Comparison of ENCODE assay signal across 18 mouse cellular contexts in the genomic region with DNA sequence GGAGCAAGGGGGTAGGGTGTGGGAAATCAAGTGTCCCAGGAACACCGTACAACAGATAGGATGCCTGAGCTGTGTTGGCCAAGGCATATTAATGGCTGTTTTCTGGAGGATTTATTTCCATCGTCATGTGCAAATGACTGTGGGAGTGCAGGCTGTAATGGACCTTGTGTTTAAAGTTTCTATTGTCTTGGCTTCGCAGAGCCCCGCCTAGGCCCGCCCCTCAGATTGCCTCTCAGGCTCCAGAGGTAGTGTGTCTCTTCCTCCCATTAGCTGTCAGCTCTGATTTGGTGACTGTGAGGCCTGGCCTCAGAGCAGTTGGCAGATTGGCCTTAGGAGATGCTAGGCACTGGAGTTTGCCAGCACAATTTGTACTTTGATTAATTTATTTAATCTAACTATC. TPM values are rescaled to one million over a fixed set of nuclear protein-coding genes. Genes with fewer than 3 reads are reported as not detected.
DNase-seq lines count a peak whose midpoint lies in the region; ATAC-seq and TF ChIP-seq lines count a peak whose summit lies in the region.
"Had no signal": no experiment of that assay in that cellular context is flagged by ENCODE, and none has a peak within 500 bp of the region (broad histone marks: within the 10 kb centered on the region; RNA-seq: fewer than 3 reads in every experiment).

No protein-coding gene starts in this region.

- no peak for DNase-seq in hindbrain, embryonic 14.5 days (ENCODE audit: low spot score)
- DNase-seq in hindbrain, postnatal 0 days (ENCODE audit: low spot score): no peak
- DNase-seq in lung, adult 18-20 months: peak; percentile 7 to 21
- DNase-seq in lung, adult 2 months: no peak
- DNase-seq in embryo, embryonic 10.5 days (ENCODE audit: low spot score): peak; percentile 9
- peak; percentile 22 to 53 for DNase-seq in lung, postnatal 4 days
- no peak for DNase-seq in left cerebral cortex, postnatal 25 days (ENCODE audit: low spot score in 2 of 2)
- no peak for DNase-seq in heart, adult 2 months
- DNase-seq: adrenal gland, postnatal 25 days; cerebellum, adult 8-10 months; gastrocnemius, postnatal 25 days; kidney, postnatal 4 days; liver; liver, postnatal 0 days had no signal

- no peaks in the 10 kb centered on the region for H3K4me1 ChIP-seq in hindbrain, embryonic 14.5 days (replicated peaks; ENCODE audit: control insufficient read depth, insufficient read depth, low read length)
- no peaks in the 10 kb centered on the region; the same call in 1 of the 2 replicates for H3K4me1 ChIP-seq in hindbrain, postnatal 0 days (ENCODE audit: insufficient read depth, low read length)
- H3K4me1 ChIP-seq in lung, adult 2 months (ENCODE audit: control insufficient read depth, insufficient read depth, low read length): no peaks in the 10 kb centered on the region
- H3K4me1 ChIP-seq in heart, adult 2 months (ENCODE audit: control insufficient read depth, insufficient read depth, low read length): no peaks in the 10 kb centered on the region; the same call in 1 of the 2 replicates
- H3K4me1 ChIP-seq: embryonic facial prominence, embryonic 15.5 days; heart, embryonic 10.5 days had no signal

- no peak for TF ChIP-seq POLR2A in lung, adult 2 months (IDR thresholded peaks at IDR 0.05; ENCODE audit: borderline replicate concordance, extremely low read depth, low read depth, low read length)
- no peak for TF ChIP-seq POLR2A in heart, adult 2 months (IDR thresholded peaks at IDR 0.05; ENCODE audit: insufficient read depth, low read depth, low read length)

- H3K4me2 ChIP-seq in hindbrain, embryonic 14.5 days (replicated peaks): no peak overlapping the region
- no peak overlapping the region for H3K4me2 ChIP-seq in hindbrain, postnatal 0 days (ENCODE audit: low read depth, low read length)
- H3K4me2 ChIP-seq: embryonic facial prominence, embryonic 15.5 days had no signal

- no peak overlapping the region for H3K4me3 ChIP-seq in hindbrain, embryonic 14.5 days (replicated peaks; ENCODE audit: low read length)
- no peak overlapping the region for H3K4me3 ChIP-seq in hindbrain, postnatal 0 days (ENCODE audit: low read length)
- no peak overlapping the region for H3K4me3 ChIP-seq in lung, adult 2 months (replicated peaks; ENCODE audit: extremely low read depth, low read depth, low read length)
- H3K4me3 ChIP-seq in heart, adult 2 months: no peak overlapping the region
- H3K4me3 ChIP-seq: embryonic facial prominence, embryonic 15.5 days; forebrain, embryonic 10.5 days; heart, embryonic 10.5 days had no signal

- WGBS in hindbrain, embryonic 14.5 days: 53% methylated on average over 5 of the region's 5 CpGs
- WGBS in hindbrain, postnatal 0 days: 51% methylated on average over 5 of the region's 5 CpGs
- 55% methylated on average over 5 of the region's 5 CpGs for WGBS in lung, adult 2 months
- WGBS in heart, adult 2 months: 49% methylated on average over 5 of the region's 5 CpGs

- intact Hi-C loops in left cerebral cortex, postnatal 25 days (cut with DNase I): no loop called here
- intact Hi-C loops in heart, adult 2 months (cut with DNase I): no loop called here

- H3K79me2 ChIP-seq in heart, adult 2 months (replicated peaks; ENCODE audit: control insufficient read depth, insufficient read depth, low read length): peaks cover 1% of the 10 kb centered on the region

- ATAC-seq in hindbrain, embryonic 14.5 days (ENCODE audit: low FRiP score): no peak
- no peak for ATAC-seq in hindbrain, postnatal 0 days
- ATAC-seq: activated CD4-positive, CD25-positive, alpha-beta regulatory T cell, adult 4 months; liver, postnatal 0 days had no signal

- H3K9ac ChIP-seq in hindbrain, embryonic 14.5 days: no peak overlapping the region
- H3K9ac ChIP-seq in hindbrain, postnatal 0 days (replicated peaks; ENCODE audit: low read length): no peak overlapping the region; the same call in 1 of the 2 replicates
- no peak overlapping the region for H3K9ac ChIP-seq in heart, adult 2 months (ENCODE audit: low read depth, low read length)
- H3K9ac ChIP-seq: embryonic facial prominence, embryonic 15.5 days; liver, postnatal 0 days had no signal

- H3K36me3 ChIP-seq in hindbrain, embryonic 14.5 days (replicated peaks; ENCODE audit: control insufficient read depth, insufficient read depth): no peaks in the 10 kb centered on the region
- no peaks in the 10 kb centered on the region for H3K36me3 ChIP-seq in hindbrain, postnatal 0 days (ENCODE audit: insufficient read depth, low read length)
- H3K36me3 ChIP-seq in heart, adult 2 months (ENCODE audit: control insufficient read depth, insufficient read depth, low read length): no peaks in the 10 kb centered on the region
- H3K36me3 ChIP-seq: embryonic facial prominence, embryonic 15.5 days; forebrain, embryonic 10.5 days; heart, embryonic 10.5 days had no signal

- no peak for TF ChIP-seq CTCF in hindbrain, postnatal 0 days (IDR thresholded peaks at IDR 0.05; ENCODE audit: low read depth)
- no peak for TF ChIP-seq CTCF in lung, adult 2 months (IDR thresholded peaks at IDR 0.05; ENCODE audit: insufficient read depth, low read length)
- no peak for TF ChIP-seq CTCF in heart, adult 2 months (IDR thresholded peaks at IDR 0.05)

- TF ChIP-seq EP300 in heart, adult 2 months (IDR thresholded peaks at IDR 0.05; ENCODE audit: insufficient read depth, low read depth, low read length): no peak

- H3K9me3 ChIP-seq in hindbrain, embryonic 14.5 days (ENCODE audit: control insufficient read depth, low read length): no peaks in the 10 kb centered on the region
- no peaks in the 10 kb centered on the region for H3K9me3 ChIP-seq in hindbrain, postnatal 0 days (ENCODE audit: low read length)
- H3K9me3 ChIP-seq: embryonic facial prominence, embryonic 15.5 days; forebrain, embryonic 10.5 days; heart, embryonic 10.5 days had no signal

- H3K27ac ChIP-seq in hindbrain, embryonic 14.5 days: 0 out of 2 replicates have a peak overlapping the region, but pooled peaks have one; percentile 2
- no peak overlapping the region; the same call in 1 of the 2 replicates for H3K27ac ChIP-seq in hindbrain, postnatal 0 days
- H3K27ac ChIP-seq in heart, adult 2 months: no peak overlapping the region
- H3K27ac ChIP-seq: embryonic facial prominence, embryonic 15.5 days; forebrain, embryonic 10.5 days; heart, embryonic 10.5 days had no signal

- no peaks in the 10 kb centered on the region for H3K27me3 ChIP-seq in hindbrain, embryonic 14.5 days (ENCODE audit: control insufficient read depth, insufficient read depth, low read length)
- no peaks in the 10 kb centered on the region for H3K27me3 ChIP-seq in hindbrain, postnatal 0 days (ENCODE audit: insufficient read depth, low read length)
- no peaks in the 10 kb centered on the region for H3K27me3 ChIP-seq in heart, adult 2 months (ENCODE audit: control insufficient read depth, insufficient read depth, low read length)
- H3K27me3 ChIP-seq: embryonic facial prominence, embryonic 15.5 days had no signal

RNA-seq across cellular contexts. Expression of a gene that starts 22.1 kb away (rescaled TPM):
- 68.0 and 71.9 TPM in 2 replicates for polyA plus RNA-seq in hindbrain, embryonic 14.5 days (2014; fragmentation: Nextera tagmentation; extraction: Ambion mirVana)
- 67.9 and 70.3 TPM in 2 replicates for total RNA-seq in hindbrain, postnatal 0 days (2014; rRNA removed)
- polyA plus RNA-seq in hindbrain, postnatal 0 days (2015; fragmentation: Nextera tagmentation; extraction: Ambion mirVana): 58.8 and 60.7 TPM in 2 replicates
- 38.6 and 38.7 TPM in 2 replicates for polyA plus RNA-seq in lung, adult 2 months (2012; rRNA removed)
- 10 to 100 TPM; 38.0 to 38.2 TPM for total RNA-seq in left cerebral cortex, postnatal 25 days (2021)
- 10 to 100 TPM; 15.3 to 17.2 TPM for total RNA-seq in heart, adult 2 months (2021)
- polyA plus RNA-seq in heart, adult 2 months (2012; rRNA removed): 24.0 and 28.9 TPM in 2 replicates

Comparison
In these comparisons a context has a peak if more than half of its experiments do, and no peak if none do; other contexts are left out.
1. DNase-seq: peak in lung, adult 18-20 months (2 of 2), embryo, embryonic 10.5 days (single experiment) and lung, postnatal 4 days (2 of 2); none in hindbrain, embryonic 14.5 days (single experiment), hindbrain, postnatal 0 days (single experiment), lung, adult 2 months (single experiment), left cerebral cortex, postnatal 25 days (0 of 2) and heart, adult 2 months (0 of 2).